Mouse (Mus musculus) lung, embryonic 14.5 days (tissue): ENCODE results near the gene Cdk7. TPM values are rescaled to one million over a fixed set of nuclear protein-coding genes. Genes with fewer than 3 reads are reported as not detected.

ENCODE experiments used
- ATAC-seq: fragments of 200-750 bp; cut with Nextera tagmentation; 2 replicates; pipeline ENCODE4 v1.8.0; 2017; ENCODE audit warnings: mild to moderate bottlenecking, moderate TSS enrichment, moderate library complexity; ENCODE audit not compliant: insufficient read depth
- DNase-seq: peaks from one replicate; pipeline ENCODE4 v3.0.0-alpha.2; 2015
- H3K27ac ChIP-seq: fragments of 300-500 bp; sonication (generic); 2 replicates; pipeline ENCODE4 v1.5.1; 2014; ENCODE audit warnings: low read depth, mild to moderate bottlenecking, moderate library complexity
- H3K27me3 ChIP-seq: fragments of 300-500 bp; sonication (generic); 2 replicates; pipeline ENCODE4 v1.6.1; 2014; ENCODE audit warnings: low read length, control low read depth; ENCODE audit not compliant: insufficient read depth
- H3K36me3 ChIP-seq: fragments of 300-500 bp; sonication (generic); 2 replicates; pipeline ENCODE4 v1.6.1; 2014; ENCODE audit warnings: control low read depth; ENCODE audit not compliant: insufficient read depth
- H3K4me1 ChIP-seq: fragments of 300-500 bp; sonication (generic); 2 replicates; pipeline ENCODE4 v1.6.1; 2014; ENCODE audit warnings: antibody characterized with exemption, control low read depth; ENCODE audit not compliant: insufficient read depth
- H3K4me2 ChIP-seq: fragments of 300-500 bp; sonication (generic); 2 replicates; pipeline ENCODE4 v1.6.1; 2014; ENCODE audit warnings: mild to moderate bottlenecking
- H3K4me3 ChIP-seq: fragments of 300-500 bp; sonication (generic); 2 replicates; pipeline ENCODE4 v1.5.1; 2014; ENCODE audit warnings: low read depth, low read length
- H3K9ac ChIP-seq: fragments of 300-500 bp; sonication (generic); 2 replicates; pipeline ENCODE4 v1.6.1; 2014
- H3K9me3 ChIP-seq: fragments of 300-500 bp; sonication (generic); 2 replicates; pipeline ENCODE4 v1.6.1; 2016; ENCODE audit warnings: low read depth, low read length, control low read depth
- CTCF ChIP-seq: IDR thresholded peaks from 2 replicates; pipeline ENCODE4 v1.5.1; 2016; ENCODE audit warnings: antibody characterized with exemption, low read depth
- WGBS: fragments of 180-500 bp; shearing (Covaris S2); extraction: QIAGEN DNeasy Blood & Tissue Kit; methylation state at CpG from one replicate; pipeline ENCODE4 v1.1.7; 2014; 5-methylcytosine and 5-hydroxymethylcytosine counted together
- polyA plus RNA-seq: library from polyadenylated mRNA; unstranded; fragments of >200 nt; fragmentation: Nextera tagmentation; extraction: Ambion mirVana; gene quantifications from 2 replicates; pipeline ENCODE4 v1.2.1, GENCODE M21; 2014

Cdk7 gene
- polyA plus RNA-seq, 1 experiment from 2014 or later = 99.9 TPM

DNA sequence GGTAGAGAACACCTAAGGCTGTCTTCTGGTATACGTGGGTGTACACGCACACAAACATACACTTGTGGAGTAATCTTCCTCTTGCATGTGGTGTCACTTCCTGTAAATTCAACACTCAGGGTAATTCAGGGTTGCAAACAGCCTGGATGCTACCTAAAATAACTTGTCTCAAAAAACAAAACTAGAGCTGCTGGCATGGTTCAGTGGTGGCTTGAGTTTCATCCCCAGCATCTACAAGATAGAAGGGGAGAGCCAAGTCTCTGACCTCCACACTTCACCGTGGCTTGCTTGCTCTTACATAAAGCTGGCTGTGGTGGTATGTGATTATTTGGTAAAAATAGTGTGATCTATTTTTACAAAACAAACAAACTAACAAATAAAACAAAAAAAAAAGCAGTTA lies 33.2 kb downstream of the Cdk7 start:
- DNase-seq (no peak), ATAC-seq (no peak)
- H3K9me3 ChIP-seq = no peaks in the 10 kb centered on the region
- WGBS = 85% methylated on average over 3 of the region's 3 CpGs
- no peaks in the 10 kb centered on the region for H3K27me3 ChIP-seq
- no peak overlapping the region for H3K27ac ChIP-seq
- peaks cover 60% of the 10 kb centered on the region for H3K36me3 ChIP-seq
- no peak overlapping the region for H3K9ac ChIP-seq
- TF ChIP-seq CTCF = no peak
- H3K4me2 ChIP-seq = no peak overlapping the region
- no peak overlapping the region for H3K4me3 ChIP-seq
- H3K4me1 ChIP-seq = no peaks in the 10 kb centered on the region

DNA sequence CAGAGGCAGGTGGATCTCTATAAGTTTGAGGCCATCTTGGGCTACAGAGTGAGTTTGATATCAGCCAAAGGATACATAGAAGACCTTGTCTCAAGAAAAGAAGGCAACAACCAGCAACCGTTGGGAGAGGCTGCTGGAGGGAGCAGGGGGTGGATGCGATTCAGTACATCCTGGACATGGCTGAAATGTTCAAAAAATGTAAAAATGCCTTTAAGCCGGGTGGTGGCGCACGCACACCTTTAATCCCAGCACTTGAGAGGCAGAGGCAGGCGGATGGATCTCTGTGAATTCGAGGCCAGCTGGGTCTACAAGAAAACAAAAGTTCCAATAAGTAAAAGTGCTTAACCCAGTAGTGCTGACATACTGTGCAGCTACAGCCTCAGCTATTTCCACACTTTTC lies 43.2 kb downstream of the Cdk7 start:
- no peaks in the 10 kb centered on the region for H3K4me1 ChIP-seq
- H3K27me3 ChIP-seq = no peaks in the 10 kb centered on the region
- 63% methylated on average over 7 of the region's 7 CpGs for WGBS
- no peak overlapping the region for H3K27ac ChIP-seq
- no peak overlapping the region for H3K4me2 ChIP-seq
- H3K9me3 ChIP-seq = no peaks in the 10 kb centered on the region
- H3K4me3 ChIP-seq = no peak overlapping the region
- no peak for DNase-seq
- no peak for ATAC-seq
- no peak overlapping the region for H3K9ac ChIP-seq
- H3K36me3 ChIP-seq = no peaks in the 10 kb centered on the region
- no peak for TF ChIP-seq CTCF

DNA sequence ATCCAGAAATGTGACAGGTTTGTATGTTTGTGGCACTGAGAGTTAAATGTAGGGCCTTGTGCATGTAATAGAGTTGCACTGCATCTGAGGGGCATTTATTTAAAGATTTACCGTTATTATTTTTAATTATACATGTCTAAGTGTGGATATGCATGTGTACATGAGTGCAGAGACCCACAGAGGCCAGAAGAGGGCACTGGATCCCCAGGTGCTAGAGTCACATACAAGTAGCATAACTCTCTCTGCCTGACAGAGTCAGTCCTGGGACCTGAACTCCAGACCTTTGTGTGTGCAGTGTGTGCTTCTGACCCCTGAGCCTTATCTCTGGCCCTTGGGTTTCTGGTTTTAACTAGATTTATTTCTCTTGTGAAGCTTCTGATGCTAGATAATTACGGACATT lies 46.4 kb downstream of the Cdk7 start:
- Histone ChIP-seq H3K4me1 (no peaks in the 10 kb centered on the region), H3K9me3 (no peaks in the 10 kb centered on the region), H3K4me3 (no peak overlapping the region), H3K4me2 (no peak overlapping the region), H3K27ac (no peak overlapping the region), H3K9ac (no peak overlapping the region), H3K27me3 (no peaks in the 10 kb centered on the region), H3K36me3 (no peaks in the 10 kb centered on the region)
- DNase-seq = no peak
- 63% methylated on average over 2 of the region's 2 CpGs for WGBS
- TF ChIP-seq CTCF = peak; percentile 30
- no peak for ATAC-seq

- no peaks in the 10 kb centered on the region for H3K36me3 ChIP-seq
- no peak overlapping the region for H3K27ac ChIP-seq
- H3K4me1 ChIP-seq = no peaks in the 10 kb centered on the region
- no peaks in the 10 kb centered on the region for H3K27me3 ChIP-seq
- ATAC-seq (no peak), DNase-seq (no peak)
- no peak overlapping the region for H3K4me3 ChIP-seq
- no peak overlapping the region for H3K4me2 ChIP-seq
- WGBS = 71% methylated on average over 2 of the region's 2 CpGs
- no peak for TF ChIP-seq CTCF
- H3K9ac ChIP-seq = no peak overlapping the region
- H3K9me3 ChIP-seq = no peaks in the 10 kb centered on the region
Measured at GRCm38 (mm10) chr13:100682837-100683236, 47.9 kb downstream of the Cdk7 start.

DNA sequence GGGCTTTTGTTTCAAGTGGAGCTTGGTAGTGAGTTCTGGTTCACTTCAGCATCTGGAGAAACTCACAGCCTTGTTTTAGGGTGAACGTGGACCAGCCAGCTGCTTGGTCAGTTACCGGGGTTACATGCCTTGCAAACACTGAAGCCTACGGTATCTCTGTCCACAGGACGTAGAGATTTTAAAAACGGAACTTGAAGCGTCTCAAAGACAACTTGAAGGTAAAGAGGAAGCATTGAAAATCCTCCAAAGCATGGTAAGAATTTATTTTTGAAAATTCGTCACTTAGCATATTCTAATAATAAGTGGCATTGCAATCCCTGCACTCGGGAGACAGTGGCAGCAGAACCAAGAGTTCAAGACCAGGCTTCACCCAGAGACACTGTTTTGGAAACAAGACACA lies 49.1 kb downstream of the Cdk7 start:
- no peak for TF ChIP-seq CTCF
- WGBS = 83% methylated on average over 8 of the region's 8 CpGs
- Histone ChIP-seq H3K9me3 (no peaks in the 10 kb centered on the region), H3K36me3 (no peaks in the 10 kb centered on the region), H3K9ac (no peak overlapping the region), H3K4me1 (no peaks in the 10 kb centered on the region), H3K4me2 (no peak overlapping the region), H3K27ac (no peak overlapping the region), H3K4me3 (no peak overlapping the region), H3K27me3 (no peaks in the 10 kb centered on the region)
- ATAC-seq = no peak
- DNase-seq = no peak

DNA sequence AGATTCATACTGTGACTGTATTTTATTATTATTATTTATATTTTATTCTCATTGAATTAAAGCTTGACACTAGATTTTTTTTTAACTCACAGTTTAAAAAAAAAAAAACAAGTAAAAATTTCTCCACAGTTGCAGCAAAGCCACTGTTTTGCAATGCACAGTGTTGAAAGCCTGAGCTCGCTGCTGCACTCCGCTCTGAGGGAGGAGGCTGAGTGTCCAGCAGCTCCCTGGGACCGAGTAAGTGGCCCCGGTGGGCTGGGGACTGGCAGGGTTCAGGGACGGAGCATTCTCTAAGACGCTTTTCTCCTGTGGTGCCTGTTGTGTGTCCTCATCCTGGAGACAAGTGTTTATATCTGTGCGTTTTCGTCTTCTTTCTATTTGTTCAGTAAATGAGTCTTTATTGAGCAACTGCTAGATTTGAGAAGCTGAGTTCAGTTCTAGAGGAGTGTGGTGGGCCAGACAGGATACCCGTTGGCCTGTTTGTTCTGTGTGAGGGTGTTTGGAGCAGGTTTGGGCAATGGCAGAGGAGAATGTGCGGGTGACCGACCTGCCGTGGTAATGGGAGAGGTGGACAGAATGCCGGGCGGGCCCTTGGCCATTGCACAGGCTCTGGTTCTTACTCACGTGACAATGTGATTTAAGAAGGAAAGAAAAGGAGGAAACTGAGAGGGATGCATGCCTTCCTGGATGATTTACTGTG lies 54.7 kb downstream of the Cdk7 start:
- no peaks in the 10 kb centered on the region for H3K4me1 ChIP-seq
- no peak overlapping the region for H3K4me2 ChIP-seq
- H3K9ac ChIP-seq = no peak overlapping the region
- H3K27ac ChIP-seq = no peak overlapping the region
- H3K27me3 ChIP-seq = no peaks in the 10 kb centered on the region
- H3K4me3 ChIP-seq = no peak overlapping the region
- ATAC-seq (no peak), DNase-seq (no peak)
- H3K9me3 ChIP-seq = no peaks in the 10 kb centered on the region
- H3K36me3 ChIP-seq = no peaks in the 10 kb centered on the region
- 79% methylated on average over 15 of the region's 15 CpGs for WGBS
- no peak for TF ChIP-seq CTCF

DNA sequence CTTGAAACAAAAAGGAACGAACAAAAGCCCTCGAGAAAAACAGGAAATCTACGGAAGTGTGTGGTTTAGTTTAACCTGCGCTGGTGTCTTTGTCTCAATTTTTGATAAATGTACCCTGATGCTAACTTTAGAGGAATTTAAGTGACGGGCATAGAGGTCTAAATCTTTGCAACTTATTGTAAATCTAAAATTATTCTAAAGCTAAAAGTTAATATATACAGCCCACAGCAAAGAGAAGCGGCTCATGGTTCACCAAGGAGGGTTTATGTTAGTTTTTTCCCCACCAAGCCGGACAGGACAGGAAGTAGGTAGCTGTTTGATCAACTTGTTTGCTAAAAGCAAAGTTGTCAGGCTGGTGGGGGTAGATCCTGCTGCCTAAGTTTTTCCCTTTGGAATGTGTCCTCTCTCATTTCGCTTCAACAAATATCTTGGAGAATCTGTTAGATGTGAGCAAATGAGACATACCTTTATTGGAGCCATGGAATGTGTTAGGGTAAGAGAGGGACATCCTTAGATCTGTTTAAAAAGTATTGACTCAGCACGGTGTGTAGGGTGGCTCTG lies 60.5 kb downstream of the Cdk7 start:
- DNase-seq = peak; percentile 40
- Histone ChIP-seq H3K9ac (peak overlapping the region; percentile 75), H3K4me1 (no peaks in the 10 kb centered on the region), H3K4me3 (peak overlapping the region; percentile 61), H3K9me3 (no peaks in the 10 kb centered on the region), H3K27me3 (no peaks in the 10 kb centered on the region), H3K36me3 (peaks cover 14% of the 10 kb centered on the region), H3K4me2 (peak overlapping the region; percentile 82), H3K27ac (peak overlapping the region; percentile 87)
- no peak for ATAC-seq
- no peak for TF ChIP-seq CTCF
- WGBS = 33% methylated on average over 9 of the region's 9 CpGs
